Mouse (Mus musculus) heart, postnatal 0 days (tissue): ENCODE measurements around the gene Samd5. TPM values are rescaled to one million over a fixed set of nuclear protein-coding genes. Genes with fewer than 3 reads are reported as not detected.

Source experiments
- ATAC-seq: fragments of 200-750 bp; cut with Nextera tagmentation; 2 replicates; pipeline ENCODE4 v1.8.0; 2017; ENCODE audit warnings: low read depth, moderate number of reproducible peaks, moderate library complexity; ENCODE audit not compliant: insufficient read depth
- DNase-seq: peaks from one replicate; pipeline ENCODE4 v3.0.0-alpha.2; 2016; ENCODE audit warnings: low spot score
- H3K27ac ChIP-seq: fragments of 300-500 bp; sonication (generic); 2 replicates; pipeline ENCODE4 v1.5.1; 2014; ENCODE audit warnings: low read depth, mild to moderate bottlenecking
- H3K27me3 ChIP-seq: fragments of 300-500 bp; sonication (generic); 2 replicates; pipeline ENCODE4 v1.6.1; 2014; ENCODE audit warnings: low read length, mixed read lengths; ENCODE audit not compliant: control insufficient read depth, insufficient read depth
- H3K36me3 ChIP-seq: fragments of 300-500 bp; sonication (generic); replicated peaks from 2 replicates; pipeline ENCODE4 v1.6.1; 2014; ENCODE audit warnings: low read length, mixed read lengths; ENCODE audit not compliant: control insufficient read depth, insufficient read depth
- H3K4me1 ChIP-seq: fragments of 300-500 bp; sonication (generic); 2 replicates; pipeline ENCODE4 v1.6.1; 2014; ENCODE audit warnings: antibody characterized with exemption; ENCODE audit not compliant: control insufficient read depth, insufficient read depth
- H3K4me2 ChIP-seq: fragments of 300-500 bp; sonication (generic); 2 replicates; pipeline ENCODE4 v1.6.1; 2014; ENCODE audit warnings: low read depth, mild to moderate bottlenecking, low read length, moderate library complexity
- H3K4me3 ChIP-seq: fragments of 300-500 bp; sonication (generic); 2 replicates; pipeline ENCODE4 v1.5.1; 2014; ENCODE audit warnings: low read depth, low read length
- H3K9ac ChIP-seq: fragments of 300-500 bp; sonication (generic); replicated peaks from 2 replicates; pipeline ENCODE4 v1.6.1; 2014; ENCODE audit warnings: low read depth, low read length, mixed read lengths
- H3K9me3 ChIP-seq: fragments of 300-500 bp; sonication (generic); replicated peaks from 2 replicates; pipeline ENCODE4 v1.6.1; 2016; ENCODE audit warnings: low read length; ENCODE audit not compliant: control insufficient read depth
- CTCF ChIP-seq: IDR thresholded peaks from 2 replicates; pipeline ENCODE4 v1.5.1; 2016; ENCODE audit warnings: antibody characterized with exemption, control low read depth, low read depth
- EP300 ChIP-seq: IDR thresholded peaks from 2 replicates; pipeline ENCODE4 v1.6.1; 2016; ENCODE audit warnings: antibody characterized with exemption, low read depth
- WGBS: fragments of 180-500 bp; shearing (Covaris S2); extraction: QIAGEN DNeasy Blood & Tissue Kit; methylation state at CpG from one replicate; pipeline ENCODE4 v1.1.7; 2014; 5-methylcytosine and 5-hydroxymethylcytosine counted together
- polyA plus RNA-seq: library from polyadenylated mRNA; unstranded; fragments of >200 nt; fragmentation: Nextera tagmentation; extraction: Ambion mirVana; gene quantifications from 2 replicates; pipeline ENCODE4 v1.2.1, GENCODE M21; 2015
- total RNA-seq: library from RNA; depleted of rRNA; stranded (reverse); fragments of >200 nt; gene quantifications from 2 replicates; pipeline ENCODE4 v1.2.3, GENCODE M21; 2014; ENCODE audit warnings: low replicate concordance; rRNA removed

Samd5 gene
- total RNA-seq, result 5.6 and 12.8 TPM in 2 replicates
- 1.8 and 2.0 TPM in 2 replicates for polyA plus RNA-seq

GRCm38 (mm10) chr10:9674561-9675521 is at the start of gene Samd5:
Gene Samd5 (minus strand): TSS chr10:9675208.
- peak; percentile 49 for DNase-seq
- H3K27ac ChIP-seq, result peak within 1 kb of the TSS; percentile 54
- ATAC-seq, result peak; percentile 76
- TF ChIP-seq CTCF (peak; percentile 19; the same call in 1 of the 2 replicates), EP300 (no peak)
- under 1% methylated on average over 89 of the region's 91 CpGs for WGBS
- no peaks in the 10 kb centered on the region for H3K36me3 ChIP-seq
- no peaks in the 10 kb centered on the region for H3K9me3 ChIP-seq
- H3K27me3 ChIP-seq, result peaks cover 2% of the 10 kb centered on the region; the same call in 1 of the 2 replicates
- H3K4me2 ChIP-seq, result peak within 1 kb of the TSS; percentile 78
- peak within 1 kb of the TSS; percentile 71 for H3K4me3 ChIP-seq
- peak within 1 kb of the TSS; percentile 43 for H3K9ac ChIP-seq
- H3K4me1 ChIP-seq, result no peaks in the 10 kb centered on the region

GRCm38 (mm10) chr10:9722519-9723303 is 47.7 kb upstream of the Samd5 start:
- Histone ChIP-seq H3K4me3 (no peak overlapping the region), H3K27me3 (no peaks in the 10 kb centered on the region), H3K27ac (no peak overlapping the region), H3K9ac (no peak overlapping the region), H3K36me3 (no peaks in the 10 kb centered on the region), H3K4me1 (no peaks in the 10 kb centered on the region), H3K4me2 (no peak overlapping the region), H3K9me3 (no peaks in the 10 kb centered on the region)
- DNase-seq (no peak), ATAC-seq (no peak)
- TF ChIP-seq EP300 (no peak), CTCF (no peak)
- WGBS, result 71% methylated on average over 10 of the region's 11 CpGs

DNA sequence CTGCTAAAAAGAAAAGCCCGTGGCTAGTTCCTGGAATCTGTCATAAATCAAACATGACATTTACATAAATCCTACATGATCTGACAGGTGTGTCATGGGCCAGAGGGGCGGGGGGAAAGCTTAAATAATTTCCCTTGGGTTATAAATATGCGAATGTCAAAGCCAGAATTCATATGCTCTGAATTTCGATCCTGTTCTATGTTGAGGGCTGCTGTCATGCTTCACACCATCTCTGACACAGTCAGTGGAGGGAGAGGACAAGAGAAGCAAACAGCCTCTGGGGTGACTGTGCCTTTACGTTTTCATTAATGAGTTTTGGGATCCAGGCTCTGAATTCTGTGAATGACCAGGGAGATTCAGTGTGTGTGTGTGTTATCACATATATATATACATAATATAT is 45.0 kb upstream of the Samd5 start:
- no peak for DNase-seq
- WGBS, result 70% methylated on average over 5 of the region's 5 CpGs
- H3K36me3 ChIP-seq, result no peaks in the 10 kb centered on the region

DNA sequence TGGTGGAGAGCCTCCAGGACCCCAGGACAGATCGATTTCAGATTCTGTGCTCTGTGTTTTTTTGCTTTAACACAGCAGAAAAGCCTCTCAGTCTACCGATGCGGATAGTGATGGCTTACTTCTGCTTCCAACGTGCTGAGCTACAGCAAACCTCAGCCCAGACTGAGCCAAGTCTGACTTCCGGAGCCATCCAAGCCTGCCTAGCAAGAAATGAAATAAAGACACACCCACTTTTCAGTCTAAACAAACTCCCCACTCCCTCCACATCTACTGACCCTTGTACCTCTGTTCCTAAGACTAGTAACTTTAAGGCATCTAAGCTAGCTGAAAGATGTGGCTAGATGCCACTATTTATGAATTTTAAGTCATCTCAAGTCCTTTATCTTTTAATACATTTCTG is 43.1 kb upstream of the Samd5 start:
- H3K4me3 ChIP-seq, result no peak overlapping the region
- no peak for DNase-seq
- TF ChIP-seq CTCF, result no peak
- TF ChIP-seq EP300, result no peak
- WGBS, result 64% methylated on average over 5 of the region's 5 CpGs
- H3K4me1 ChIP-seq, result no peaks in the 10 kb centered on the region
- no peak overlapping the region for H3K4me2 ChIP-seq
- ATAC-seq, result no peak
- H3K9me3 ChIP-seq, result no peaks in the 10 kb centered on the region
- no peaks in the 10 kb centered on the region for H3K27me3 ChIP-seq
- no peak overlapping the region for H3K9ac ChIP-seq
- H3K36me3 ChIP-seq, result no peaks in the 10 kb centered on the region
- H3K27ac ChIP-seq, result no peak overlapping the region

More for the DNA sequence above, 45.0 kb upstream of the Samd5 start:
- H3K27ac ChIP-seq, result no peak overlapping the region
- H3K4me2 ChIP-seq, result no peak overlapping the region
- H3K9me3 ChIP-seq, result no peaks in the 10 kb centered on the region
- TF ChIP-seq CTCF (no peak), EP300 (no peak)
- H3K4me3 ChIP-seq, result no peak overlapping the region
- no peaks in the 10 kb centered on the region for H3K27me3 ChIP-seq
- no peak overlapping the region for H3K9ac ChIP-seq
- ATAC-seq, result no peak
- no peaks in the 10 kb centered on the region for H3K4me1 ChIP-seq

DNA sequence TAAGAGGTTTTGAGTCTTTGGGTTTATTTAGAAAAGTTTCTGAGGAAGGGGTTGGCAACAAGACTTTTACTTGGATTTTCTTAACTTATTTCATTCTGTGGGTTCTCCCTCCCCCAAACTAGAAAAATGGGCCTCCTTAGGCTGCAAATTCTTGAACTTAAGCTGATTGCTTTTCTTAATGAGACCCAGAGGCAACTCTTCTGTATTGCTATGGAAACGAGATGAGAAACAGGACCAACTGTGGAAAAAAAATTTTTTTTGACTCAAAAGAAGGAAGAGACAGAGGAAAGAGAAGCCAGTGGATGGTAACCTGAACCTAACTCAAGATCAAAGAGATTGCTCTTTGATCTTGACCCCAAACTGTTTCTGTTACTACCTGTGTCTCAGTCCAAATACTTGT is 29.9 kb upstream of the Samd5 start:
- H3K9ac ChIP-seq, result no peak overlapping the region
- no peak overlapping the region for H3K27ac ChIP-seq
- WGBS, result 52% methylated on average over 1 of the region's 1 CpGs
- no peaks in the 10 kb centered on the region for H3K4me1 ChIP-seq
- H3K4me2 ChIP-seq, result no peak overlapping the region
- no peak for TF ChIP-seq CTCF
- no peak for TF ChIP-seq EP300
- no peak for ATAC-seq
- H3K4me3 ChIP-seq, result no peak overlapping the region
- H3K9me3 ChIP-seq, result no peaks in the 10 kb centered on the region
- DNase-seq, result no peak
- no peaks in the 10 kb centered on the region for H3K36me3 ChIP-seq
- H3K27me3 ChIP-seq, result no peaks in the 10 kb centered on the region
